In the genomic region with DNA sequence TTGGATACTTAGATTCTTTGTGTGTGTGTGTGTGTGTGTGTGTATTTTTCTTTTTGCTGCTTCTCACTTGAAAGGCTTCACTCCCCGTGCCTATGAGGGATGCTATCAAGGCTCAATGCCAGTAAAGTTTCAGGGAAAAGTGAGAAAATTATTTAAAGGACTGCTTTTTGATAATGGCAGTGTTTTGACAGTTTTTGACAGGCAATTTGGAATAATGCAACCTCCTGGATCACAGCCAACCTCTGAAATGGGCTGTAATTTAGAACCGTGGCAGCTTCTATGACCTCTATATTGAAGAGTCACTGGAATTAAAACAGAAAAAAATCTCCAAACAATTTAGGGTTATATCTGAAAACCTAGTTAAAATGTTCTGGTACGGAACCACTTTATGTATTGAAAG, we compare ENCODE assay signal across 18 mouse cellular contexts. TPM values are rescaled to one million over a fixed set of nuclear protein-coding genes. Genes with fewer than 3 reads are reported as not detected.
"Had no signal": no experiment of that assay in that cellular context is flagged by ENCODE, and none has a peak within 500 bp of the region (broad histone marks: within the 10 kb centered on the region; RNA-seq: fewer than 3 reads in every experiment).

No protein-coding gene starts in this region.

- H3K36me3 ChIP-seq: kidney, embryonic 15.5 days; limb, embryonic 15.5 days; liver, embryonic 13.5 days; midbrain, embryonic 13.5 days had no signal

- H3K27ac ChIP-seq: kidney, embryonic 15.5 days; limb, embryonic 15.5 days; liver, embryonic 13.5 days; midbrain, embryonic 13.5 days had no signal

- ATAC-seq: liver, postnatal 0 days; midbrain, embryonic 13.5 days had no signal

- H3K4me2 ChIP-seq: kidney, embryonic 15.5 days; limb, embryonic 15.5 days; liver, embryonic 13.5 days; midbrain, embryonic 13.5 days had no signal

- H3K4me3 ChIP-seq: kidney, embryonic 15.5 days; limb, embryonic 15.5 days; liver, embryonic 13.5 days; midbrain, embryonic 13.5 days had no signal

- H3K9ac ChIP-seq: kidney, embryonic 15.5 days; limb, embryonic 15.5 days; liver, embryonic 13.5 days; liver, postnatal 0 days; midbrain, embryonic 13.5 days had no signal

- H3K9me3 ChIP-seq: kidney, embryonic 15.5 days; limb, embryonic 15.5 days; liver, embryonic 13.5 days; midbrain, embryonic 13.5 days had no signal

- H3K4me1 ChIP-seq: kidney, embryonic 15.5 days; limb, embryonic 15.5 days; liver, embryonic 13.5 days; midbrain, embryonic 13.5 days had no signal

- H3K27me3 ChIP-seq: kidney, embryonic 15.5 days; limb, embryonic 15.5 days; liver, embryonic 13.5 days; midbrain, embryonic 13.5 days had no signal

- DNase-seq: kidney, postnatal 14 days; liver, embryonic 13.5 days; liver, postnatal 0 days; right cerebral cortex, postnatal 14 days; thymus, postnatal 4 days had no signal

RNA-seq across cellular contexts. Expression of a gene that starts 14.7 kb away (rescaled TPM):
- total RNA-seq: layer of hippocampus, adult 8-10 months; layer of hippocampus, postnatal 14 days; left cerebral cortex, adult 18-20 months; megakaryocyte progenitor cell, adult 5-6 weeks; midbrain, postnatal 0 days had no signal
- polyA plus RNA-seq: kidney, embryonic 15.5 days; large intestine, adult 2 months; limb, embryonic 11.5 days; limb, embryonic 15.5 days; liver, embryonic 13.5 days; liver, postnatal 0 days; midbrain, embryonic 13.5 days; midbrain, postnatal 0 days; neural tube, embryonic 14.5 days; spleen, adult 2 months; stomach, embryonic 16.5 days had no signal
